Mouse (Mus musculus) embryonic facial prominence, embryonic 13.5 days (tissue): ENCODE data around the gene Snapc4. TPM values are rescaled to one million over a fixed set of nuclear protein-coding genes. Genes with fewer than 3 reads are reported as not detected.
A peak's percentile ranks its signal among the peaks of the same experiment; 100 is the strongest.

ENCODE experiments used
- ATAC-seq: fragments of 200-750 bp; cut with Nextera tagmentation; 2 replicates; pipeline ENCODE4 v1.8.0; 2017; ENCODE audit warnings: low read depth; ENCODE audit not compliant: insufficient number of reproducible peaks, insufficient read depth, low FRiP score, low TSS enrichment
- H3K27ac ChIP-seq: fragments of 300-500 bp; sonication (generic); 2 replicates; pipeline ENCODE4 v1.5.1; 2015; ENCODE audit warnings: moderate library complexity, mild to moderate bottlenecking, inconsistent platforms
- H3K27me3 ChIP-seq: fragments of 300-500 bp; sonication (generic); 2 replicates; pipeline ENCODE4 v1.6.1; 2015; ENCODE audit warnings: mild to moderate bottlenecking, inconsistent platforms
- H3K36me3 ChIP-seq: fragments of 300-500 bp; sonication (generic); 2 replicates; pipeline ENCODE4 v1.6.1; 2015; ENCODE audit warnings: mild to moderate bottlenecking, inconsistent platforms
- H3K4me1 ChIP-seq: fragments of 300-500 bp; sonication (generic); 2 replicates; pipeline ENCODE4 v1.6.1; 2015; ENCODE audit warnings: inconsistent platforms
- H3K4me2 ChIP-seq: fragments of 300-500 bp; sonication (generic); 2 replicates; pipeline ENCODE4 v1.6.1; 2015; ENCODE audit warnings: moderate library complexity, mild to moderate bottlenecking, inconsistent platforms
- H3K4me3 ChIP-seq: fragments of 300-500 bp; sonication (generic); 2 replicates; pipeline ENCODE4 v1.5.1; 2015; ENCODE audit warnings: mild to moderate bottlenecking, inconsistent platforms
- H3K9ac ChIP-seq: fragments of 300-500 bp; sonication (generic); 2 replicates; pipeline ENCODE4 v1.6.1; 2015; ENCODE audit warnings: mild to moderate bottlenecking, inconsistent platforms
- H3K9me3 ChIP-seq: fragments of 300-500 bp; sonication (generic); 2 replicates; pipeline ENCODE4 v1.6.1; 2016; ENCODE audit warnings: inconsistent platforms
- WGBS: fragments of 180-500 bp; shearing (Covaris S2); methylation state at CpG from one replicate; pipeline ENCODE4 v1.1.7; 2015; ENCODE audit warnings: mixed read lengths; 5-methylcytosine and 5-hydroxymethylcytosine counted together
- polyA plus RNA-seq: library from polyadenylated mRNA; unstranded; fragments of >200 nt; fragmentation: Nextera tagmentation; extraction: Ambion mirVana; gene quantifications from 2 replicates; pipeline ENCODE4 v1.2.1, GENCODE M21; 2015

Gene Snapc4
- polyA plus RNA-seq, result 33.9 and 38.9 TPM in 2 replicates

DNA sequence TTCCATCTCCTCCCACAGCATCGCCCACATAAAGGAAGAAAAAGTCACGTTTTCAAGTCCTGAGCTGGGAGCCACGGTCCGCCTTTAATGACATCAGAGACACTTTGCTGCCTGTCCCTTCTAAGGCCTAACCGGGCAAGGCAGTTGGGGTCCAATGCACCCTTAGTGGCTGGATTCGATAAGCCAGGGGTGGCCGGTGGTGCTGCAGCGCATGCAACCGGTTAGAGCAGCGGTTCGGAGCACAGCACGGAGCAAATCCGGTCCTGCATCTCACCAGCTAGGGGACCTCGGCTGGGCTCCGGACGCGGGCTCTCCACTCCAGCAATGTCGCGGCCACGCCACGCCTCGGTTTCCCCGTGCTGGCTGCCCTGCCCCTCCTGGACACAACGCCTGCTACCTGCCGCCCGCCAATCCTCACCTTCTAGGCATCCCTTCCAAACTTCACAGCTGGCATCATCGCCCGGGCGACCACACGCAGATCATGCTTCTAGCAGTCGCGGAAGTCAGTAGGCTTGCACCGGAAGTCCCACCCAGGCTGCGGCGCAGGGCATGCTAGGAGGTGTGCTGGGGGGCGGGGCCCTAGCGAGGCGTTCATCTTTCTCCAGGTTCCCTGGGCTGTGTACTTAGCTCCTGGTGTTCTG, at the start of gene Snapc4:
Gene Snapc4, minus strand, starts transcription at position 523 of the 641 bp plus-strand sequence.
- peak; percentile 88 for ATAC-seq
- Histone ChIP-seq H3K9me3 (no peaks in the 10 kb centered on the region), H3K27ac (peak within 1 kb of the TSS; percentile 68), H3K4me2 (peak within 1 kb of the TSS; percentile 93), H3K36me3 (peaks cover 66% of the 10 kb centered on the region), H3K9ac (peak within 1 kb of the TSS; percentile 89), H3K4me3 (peak within 1 kb of the TSS; percentile 92), H3K27me3 (no peaks in the 10 kb centered on the region), H3K4me1 (peaks cover 5% of the 10 kb centered on the region)
- 1% methylated on average over 38 of the region's 38 CpGs for WGBS

DNA sequence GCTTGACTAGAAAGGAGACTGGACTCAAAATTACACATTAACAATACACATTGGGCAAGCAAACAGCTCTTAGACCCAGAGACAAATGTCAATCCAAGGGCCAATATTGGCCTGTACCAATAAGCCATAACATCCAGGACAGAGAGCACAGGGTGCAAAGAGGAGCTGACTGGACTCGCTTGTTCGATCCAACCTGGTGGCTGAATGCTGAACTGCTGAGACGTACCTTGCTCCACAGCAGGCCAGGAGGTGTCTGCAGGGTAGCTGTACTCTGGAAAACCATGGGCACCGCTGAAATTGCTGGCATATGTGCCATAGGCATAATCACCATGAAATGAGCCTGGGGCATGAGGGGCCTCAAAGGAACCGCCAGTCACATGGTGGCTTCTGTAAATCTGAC, 49.4 kb upstream of the Snapc4 start:
- Histone ChIP-seq H3K36me3 (peaks cover 96% of the 10 kb centered on the region), H3K4me3 (no peak overlapping the region), H3K9ac (no peak overlapping the region), H3K27ac (no peak overlapping the region), H3K27me3 (no peaks in the 10 kb centered on the region), H3K9me3 (no peaks in the 10 kb centered on the region), H3K4me2 (no peak overlapping the region), H3K4me1 (no peaks in the 10 kb centered on the region)
- no peak for ATAC-seq
- 89% methylated on average over 5 of the region's 5 CpGs for WGBS

GRCm38 (mm10) chr2:26424541-26424940, 44.1 kb upstream of the Snapc4 start:
- Histone ChIP-seq H3K4me2 (no peak overlapping the region), H3K9ac (no peak overlapping the region), H3K4me1 (no peaks in the 10 kb centered on the region), H3K27me3 (no peaks in the 10 kb centered on the region), H3K27ac (no peak overlapping the region), H3K36me3 (peaks cover 97% of the 10 kb centered on the region), H3K9me3 (no peaks in the 10 kb centered on the region), H3K4me3 (no peak overlapping the region)
- ATAC-seq, result no peak
- 98% methylated on average over 2 of the region's 2 CpGs for WGBS

GRCm38 (mm10) chr2:26423086-26423485, 42.6 kb upstream of the Snapc4 start:
- 86% methylated on average over 1 of the region's 1 CpGs for WGBS
- Histone ChIP-seq H3K9me3 (no peaks in the 10 kb centered on the region), H3K4me3 (no peak overlapping the region), H3K27ac (no peak overlapping the region), H3K36me3 (peaks cover 97% of the 10 kb centered on the region), H3K4me1 (no peaks in the 10 kb centered on the region), H3K27me3 (no peaks in the 10 kb centered on the region), H3K4me2 (no peak overlapping the region), H3K9ac (no peak overlapping the region)
- ATAC-seq, result no peak

- Histone ChIP-seq H3K4me2 (no peak overlapping the region), H3K9me3 (no peaks in the 10 kb centered on the region), H3K4me3 (no peak overlapping the region), H3K27ac (no peak overlapping the region), H3K9ac (peak overlapping the region; percentile 28; the same call in 1 of the 2 replicates), H3K36me3 (peaks cover 99% of the 10 kb centered on the region), H3K27me3 (no peaks in the 10 kb centered on the region), H3K4me1 (no peaks in the 10 kb centered on the region)
- no peak for ATAC-seq
- WGBS, result 95% methylated on average over 2 of the region's 2 CpGs
Observed at GRCm38 (mm10) chr2:26421969-26422368, 41.5 kb upstream of the Snapc4 start.

GRCm38 (mm10) chr2:26418120-26418519, 37.7 kb upstream of the Snapc4 start:
- H3K4me2 ChIP-seq, result no peak overlapping the region
- no peak overlapping the region for H3K9ac ChIP-seq
- WGBS, result 87% methylated on average over 1 of the region's 1 CpGs
- no peak overlapping the region for H3K27ac ChIP-seq
- no peak for ATAC-seq
- H3K4me3 ChIP-seq, result no peak overlapping the region
- no peaks in the 10 kb centered on the region for H3K4me1 ChIP-seq
- H3K36me3 ChIP-seq, result peaks cover 98% of the 10 kb centered on the region
- no peaks in the 10 kb centered on the region for H3K27me3 ChIP-seq
- no peaks in the 10 kb centered on the region for H3K9me3 ChIP-seq

- Histone ChIP-seq H3K4me3 (no peak overlapping the region), H3K4me2 (no peak overlapping the region), H3K27ac (no peak overlapping the region), H3K36me3 (peaks cover 95% of the 10 kb centered on the region), H3K9ac (no peak overlapping the region), H3K27me3 (no peaks in the 10 kb centered on the region), H3K4me1 (no peaks in the 10 kb centered on the region), H3K9me3 (no peaks in the 10 kb centered on the region)
- no peak for ATAC-seq
Observed at GRCm38 (mm10) chr2:26417066-26417465, 36.6 kb upstream of the Snapc4 start.

DNA sequence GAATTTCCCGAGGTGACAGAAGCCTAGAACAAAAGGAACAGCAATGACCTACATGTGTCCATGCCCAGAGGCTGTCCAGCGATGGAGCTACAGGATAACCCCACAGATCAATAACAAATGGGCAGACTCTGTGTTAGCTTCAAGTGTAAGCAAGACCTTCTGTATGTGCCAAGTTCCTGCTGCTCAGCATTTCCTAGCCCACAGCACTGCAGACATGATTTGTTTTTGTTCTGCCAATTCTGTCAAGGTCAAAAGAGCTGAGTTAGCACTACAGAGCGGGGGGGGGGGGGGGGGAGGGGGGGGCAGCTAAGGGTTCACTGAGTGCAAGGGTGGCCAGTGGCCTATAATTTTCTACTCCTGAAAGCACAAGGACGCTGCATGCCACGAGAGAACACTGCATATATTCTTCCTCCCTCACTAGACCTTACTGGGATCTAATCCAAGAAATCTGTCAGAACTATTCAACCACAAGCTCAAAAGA, 30.5 kb upstream of the Snapc4 start:
- Histone ChIP-seq H3K4me2 (no peak overlapping the region), H3K4me3 (no peak overlapping the region), H3K9me3 (no peaks in the 10 kb centered on the region), H3K27ac (peak overlapping the region; percentile 80), H3K27me3 (no peaks in the 10 kb centered on the region), H3K9ac (no peak overlapping the region), H3K36me3 (peaks cover 65% of the 10 kb centered on the region), H3K4me1 (peaks cover 44% of the 10 kb centered on the region)
- 63% methylated on average over 5 of the region's 5 CpGs for WGBS
- ATAC-seq, result no peak

- H3K27me3 ChIP-seq, result no peaks in the 10 kb centered on the region
- H3K27ac ChIP-seq, result peak overlapping the region; percentile 80
- H3K4me1 ChIP-seq, result peaks cover 52% of the 10 kb centered on the region
- H3K36me3 ChIP-seq, result peaks cover 64% of the 10 kb centered on the region
- WGBS, result 71% methylated on average over 5 of the region's 5 CpGs
- H3K9ac ChIP-seq, result no peak overlapping the region
- no peak overlapping the region for H3K4me3 ChIP-seq
- H3K9me3 ChIP-seq, result no peaks in the 10 kb centered on the region
- H3K4me2 ChIP-seq, result no peak overlapping the region
- ATAC-seq, result no peak
Observed at GRCm38 (mm10) chr2:26410091-26410490, 29.6 kb upstream of the Snapc4 start.

DNA sequence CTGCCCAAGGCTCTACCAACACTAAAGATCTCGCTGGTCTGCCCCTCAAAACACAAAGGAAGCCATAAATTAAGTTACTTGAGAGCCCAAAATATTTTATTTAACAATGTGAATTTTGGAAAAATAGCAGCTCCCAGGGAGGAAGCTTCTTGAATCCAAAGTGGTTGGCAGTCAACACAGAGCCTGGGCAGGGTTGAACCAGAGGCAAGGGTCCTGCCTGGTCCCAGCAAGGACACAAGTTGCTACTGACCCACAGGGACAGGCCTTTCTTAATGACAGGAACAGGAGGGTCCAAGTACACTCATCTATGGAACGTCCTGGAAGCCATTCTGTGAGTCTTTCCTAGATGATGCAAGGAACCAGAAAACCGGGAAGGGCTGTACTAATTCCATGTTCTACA, 28.9 kb upstream of the Snapc4 start:
- no peak for ATAC-seq
- peak overlapping the region; percentile 97 for H3K4me2 ChIP-seq
- WGBS, result 58% methylated on average over 3 of the region's 3 CpGs
- H3K4me1 ChIP-seq, result peaks cover 58% of the 10 kb centered on the region
- peaks cover 62% of the 10 kb centered on the region for H3K36me3 ChIP-seq
- no peaks in the 10 kb centered on the region for H3K27me3 ChIP-seq
- H3K27ac ChIP-seq, result no peak overlapping the region
- no peaks in the 10 kb centered on the region for H3K9me3 ChIP-seq
- H3K9ac ChIP-seq, result peak overlapping the region; percentile 95; the same call in 1 of the 2 replicates
- H3K4me3 ChIP-seq, result peak overlapping the region; percentile 94

DNA sequence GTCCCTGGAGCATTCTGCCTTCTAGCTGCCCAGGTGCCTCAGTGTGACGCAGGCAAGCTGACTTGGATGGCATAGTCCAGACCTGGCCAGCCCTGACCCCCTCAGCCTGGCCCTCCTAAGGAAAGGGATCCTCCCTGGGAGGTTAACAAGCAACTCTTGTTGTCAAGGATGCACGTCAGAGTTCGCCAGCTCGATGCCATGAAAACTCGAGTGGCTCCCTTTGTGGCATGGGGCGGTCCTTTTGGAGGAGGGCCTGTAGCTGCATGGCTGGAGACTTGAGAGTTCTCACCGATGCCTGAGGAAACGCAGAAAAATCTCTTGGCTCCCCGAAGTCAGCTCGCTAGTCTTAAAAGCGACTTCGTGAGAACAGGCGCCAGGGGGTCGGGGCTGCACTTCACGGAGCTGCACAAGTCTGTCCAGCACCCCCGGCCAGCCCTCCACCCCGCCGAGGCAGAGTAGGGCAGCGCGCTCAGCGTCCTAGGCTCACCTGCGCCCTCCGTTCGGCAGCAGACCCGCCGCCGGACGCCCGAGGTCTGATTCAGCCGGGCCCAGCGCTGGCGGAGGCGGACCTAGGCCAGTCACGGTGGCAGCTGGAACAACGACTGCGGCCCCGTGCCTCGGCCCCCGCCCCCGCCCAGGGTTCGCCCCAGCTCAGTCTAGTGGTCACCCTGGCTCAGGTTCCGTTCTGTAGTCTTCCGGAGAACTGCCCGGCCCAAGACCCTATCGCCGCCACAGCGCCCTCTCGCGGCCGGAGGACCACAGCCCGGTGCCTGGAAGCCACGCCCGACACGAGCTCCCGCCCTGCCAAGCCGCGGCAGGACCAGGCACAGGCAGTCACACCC, 28.3 kb upstream of the Snapc4 start, which contains the start of gene Inpp5e:
Gene Inpp5e, minus strand, starts transcription at position 689 of the 842 bp plus-strand sequence.
- WGBS, result under 1% methylated on average over 57 of the region's 57 CpGs
- Histone ChIP-seq H3K36me3 (peaks cover 57% of the 10 kb centered on the region), H3K4me1 (peaks cover 58% of the 10 kb centered on the region), H3K27ac (peak within 1 kb of the TSS; percentile 81), H3K9ac (peak within 1 kb of the TSS; percentile 95), H3K9me3 (no peaks in the 10 kb centered on the region), H3K4me2 (peak within 1 kb of the TSS; percentile 97), H3K4me3 (peak within 1 kb of the TSS; percentile 94), H3K27me3 (no peaks in the 10 kb centered on the region)
- peak; percentile 86 for ATAC-seq
